Mouse (Mus musculus) C2C12 (cell line): ENCODE data around the gene Med15.

Source experiments
- CTCF ChIP-seq: IDR thresholded peaks from one replicate; pipeline ENCODE4 v1.5.1; 2011; ENCODE audit not compliant: control insufficient read depth, insufficient read depth, insufficient read length
- MAX ChIP-seq: IDR thresholded peaks from one replicate; pipeline ENCODE4 v1.6.1; 2011; ENCODE audit warnings: mild to moderate bottlenecking, control low read depth

DNA sequence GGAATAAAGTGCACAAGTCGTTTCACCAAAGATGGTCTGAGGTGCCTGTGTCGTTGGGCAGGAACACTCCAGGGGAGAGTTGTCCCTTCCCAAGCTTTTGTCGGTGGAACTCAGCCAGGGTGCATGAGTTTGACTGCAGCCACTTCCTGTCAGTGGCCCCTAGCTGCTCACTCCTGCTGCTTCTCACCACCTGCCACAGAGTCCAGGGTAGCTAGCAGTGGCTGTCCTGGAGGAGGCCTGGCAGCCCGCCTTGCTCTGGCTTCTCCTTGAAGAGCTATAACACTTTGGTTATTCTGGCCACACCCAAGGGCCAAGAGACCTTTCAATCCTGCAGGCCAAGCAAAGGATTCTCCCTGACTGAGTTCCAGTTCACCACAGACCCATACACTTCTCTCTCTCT lies 3.5 kb upstream of the Med15 start:
- TF ChIP-seq CTCF (no peak), MAX (no peak)
